Mouse (Mus musculus): ENCODE data around the gene Gclc. TPM values are rescaled to one million over a fixed set of nuclear protein-coding genes. Genes with fewer than 3 reads are reported as not detected.

Gclc gene
- polyA plus RNA-seq (2014; fragmentation: Nextera tagmentation; extraction: Ambion mirVana) = 17.2 and 20.3 TPM in 2 replicates

- peak; percentile 93 for DNase-seq (ENCODE audit: low spot score)
Observed at GRCm38 (mm10) chr9:77753853-77754727, at the start of gene Gclc. TSS of gene Gclc (plus strand) at chr9:77754535.

GRCm38 (mm10) chr9:77706515-77706914 is 47.8 kb upstream of the Gclc start:
- H3K4me1 ChIP-seq (ENCODE audit: control insufficient read depth, insufficient read depth, low read length) = no peaks in the 10 kb centered on the region
- 85% methylated on average over 6 of the region's 6 CpGs for WGBS
- H3K27me3 ChIP-seq (replicated peaks; ENCODE audit: control insufficient read depth, insufficient read depth, low read length) = no peaks in the 10 kb centered on the region
- no peak overlapping the region for H3K4me3 ChIP-seq (ENCODE audit: low read depth, low read length)
- no peaks in the 10 kb centered on the region for H3K36me3 ChIP-seq (ENCODE audit: control insufficient read depth, insufficient read depth, low read length)
- no peak overlapping the region for H3K4me2 ChIP-seq (ENCODE audit: low read length)
- H3K9ac ChIP-seq (ENCODE audit: low read length) = no peak overlapping the region
- ATAC-seq (no peak), DNase-seq (ENCODE audit: low spot score) (no peak)
- no peak overlapping the region for H3K27ac ChIP-seq (ENCODE audit: low read depth, low read length)
- H3K9me3 ChIP-seq (replicated peaks; ENCODE audit: control insufficient read depth, low read length) = no peaks in the 10 kb centered on the region

More at GRCm38 (mm10) chr9:77753853-77754727, at the start of gene Gclc:
- H3K27ac ChIP-seq (ENCODE audit: low read depth, low read length) = peak within 1 kb of the TSS; percentile 84
- H3K36me3 ChIP-seq (ENCODE audit: control insufficient read depth, insufficient read depth, low read length) = no peaks in the 10 kb centered on the region
- H3K27me3 ChIP-seq (replicated peaks; ENCODE audit: control insufficient read depth, insufficient read depth, low read length) = no peaks in the 10 kb centered on the region
- peak within 1 kb of the TSS; percentile 88 for H3K9ac ChIP-seq (ENCODE audit: low read length)
- ATAC-seq = peak; percentile 83
- H3K4me2 ChIP-seq (ENCODE audit: low read length) = peak within 1 kb of the TSS; percentile 55
- peaks cover 13% of the 10 kb centered on the region for H3K4me1 ChIP-seq (ENCODE audit: control insufficient read depth, insufficient read depth, low read length)
- peak within 1 kb of the TSS; percentile 80 for H3K4me3 ChIP-seq (ENCODE audit: low read depth, low read length)
- no peaks in the 10 kb centered on the region for H3K9me3 ChIP-seq (replicated peaks; ENCODE audit: control insufficient read depth, low read length)
- 8% methylated on average over 45 of the region's 54 CpGs for WGBS

- ATAC-seq (no peak), DNase-seq (ENCODE audit: low spot score) (no peak)
- Histone ChIP-seq H3K9ac (ENCODE audit: low read length) (no peak overlapping the region), H3K36me3 (ENCODE audit: control insufficient read depth, insufficient read depth, low read length) (no peaks in the 10 kb centered on the region), H3K4me1 (ENCODE audit: control insufficient read depth, insufficient read depth, low read length) (no peaks in the 10 kb centered on the region), H3K9me3 (replicated peaks; ENCODE audit: control insufficient read depth, low read length) (no peaks in the 10 kb centered on the region), H3K27me3 (replicated peaks; ENCODE audit: control insufficient read depth, insufficient read depth, low read length) (no peaks in the 10 kb centered on the region), H3K27ac (ENCODE audit: low read depth, low read length) (no peak overlapping the region), H3K4me2 (ENCODE audit: low read length) (no peak overlapping the region), H3K4me3 (ENCODE audit: low read depth, low read length) (no peak overlapping the region)
- WGBS = 79% methylated on average over 9 of the region's 9 CpGs
Observed at GRCm38 (mm10) chr9:77707433-77708139, 46.7 kb upstream of the Gclc start.

- 68% methylated on average over 5 of the region's 5 CpGs for WGBS
- DNase-seq (ENCODE audit: low spot score) = no peak
- ATAC-seq = no peak
- Histone ChIP-seq H3K4me1 (ENCODE audit: control insufficient read depth, insufficient read depth, low read length) (no peaks in the 10 kb centered on the region), H3K27me3 (replicated peaks; ENCODE audit: control insufficient read depth, insufficient read depth, low read length) (no peaks in the 10 kb centered on the region), H3K9ac (ENCODE audit: low read length) (no peak overlapping the region), H3K4me3 (ENCODE audit: low read depth, low read length) (no peak overlapping the region), H3K4me2 (ENCODE audit: low read length) (no peak overlapping the region), H3K27ac (ENCODE audit: low read depth, low read length) (no peak overlapping the region), H3K9me3 (replicated peaks; ENCODE audit: control insufficient read depth, low read length) (no peaks in the 10 kb centered on the region), H3K36me3 (ENCODE audit: control insufficient read depth, insufficient read depth, low read length) (no peaks in the 10 kb centered on the region)
Observed at GRCm38 (mm10) chr9:77708950-77709349, 45.4 kb upstream of the Gclc start.

- WGBS = 91% methylated on average over 5 of the region's 5 CpGs
- ATAC-seq = no peak
- H3K27ac ChIP-seq (ENCODE audit: low read depth, low read length) = no peak overlapping the region
- no peak overlapping the region for H3K9ac ChIP-seq (ENCODE audit: low read length)
- no peaks in the 10 kb centered on the region for H3K27me3 ChIP-seq (replicated peaks; ENCODE audit: control insufficient read depth, insufficient read depth, low read length)
- no peaks in the 10 kb centered on the region for H3K36me3 ChIP-seq (ENCODE audit: control insufficient read depth, insufficient read depth, low read length)
- no peak overlapping the region for H3K4me2 ChIP-seq (ENCODE audit: low read length)
- no peak overlapping the region for H3K4me3 ChIP-seq (ENCODE audit: low read depth, low read length)
- no peaks in the 10 kb centered on the region for H3K4me1 ChIP-seq (ENCODE audit: control insufficient read depth, insufficient read depth, low read length)
- no peaks in the 10 kb centered on the region for H3K9me3 ChIP-seq (replicated peaks; ENCODE audit: control insufficient read depth, low read length)
- no peak for DNase-seq (ENCODE audit: low spot score)
Observed at GRCm38 (mm10) chr9:77711021-77711569, 43.2 kb upstream of the Gclc start.

- Histone ChIP-seq H3K27me3 (replicated peaks; ENCODE audit: control insufficient read depth, insufficient read depth, low read length) (no peaks in the 10 kb centered on the region), H3K9me3 (replicated peaks; ENCODE audit: control insufficient read depth, low read length) (no peaks in the 10 kb centered on the region), H3K9ac (ENCODE audit: low read length) (no peak overlapping the region), H3K27ac (ENCODE audit: low read depth, low read length) (no peak overlapping the region), H3K4me2 (ENCODE audit: low read length) (no peak overlapping the region), H3K4me3 (ENCODE audit: low read depth, low read length) (no peak overlapping the region), H3K4me1 (ENCODE audit: control insufficient read depth, insufficient read depth, low read length) (no peaks in the 10 kb centered on the region), H3K36me3 (ENCODE audit: control insufficient read depth, insufficient read depth, low read length) (no peaks in the 10 kb centered on the region)
- ATAC-seq (no peak), DNase-seq (ENCODE audit: low spot score) (no peak)
- WGBS = 85% methylated on average over 3 of the region's 3 CpGs
Observed at GRCm38 (mm10) chr9:77712816-77713215, 41.5 kb upstream of the Gclc start.

GRCm38 (mm10) chr9:77713301-77713700 is 41.0 kb upstream of the Gclc start:
- no peak overlapping the region for H3K27ac ChIP-seq (ENCODE audit: low read depth, low read length)
- no peaks in the 10 kb centered on the region for H3K27me3 ChIP-seq (replicated peaks; ENCODE audit: control insufficient read depth, insufficient read depth, low read length)
- no peaks in the 10 kb centered on the region for H3K36me3 ChIP-seq (ENCODE audit: control insufficient read depth, insufficient read depth, low read length)
- ATAC-seq = no peak
- H3K9me3 ChIP-seq (replicated peaks; ENCODE audit: control insufficient read depth, low read length) = no peaks in the 10 kb centered on the region
- no peak overlapping the region for H3K9ac ChIP-seq (ENCODE audit: low read length)
- DNase-seq (ENCODE audit: low spot score) = no peak
- 86% methylated on average over 5 of the region's 5 CpGs for WGBS
- H3K4me1 ChIP-seq (ENCODE audit: control insufficient read depth, insufficient read depth, low read length) = no peaks in the 10 kb centered on the region
- no peak overlapping the region for H3K4me2 ChIP-seq (ENCODE audit: low read length)
- H3K4me3 ChIP-seq (ENCODE audit: low read depth, low read length) = no peak overlapping the region

- ATAC-seq (no peak), DNase-seq (ENCODE audit: low spot score) (no peak)
- Histone ChIP-seq H3K4me3 (ENCODE audit: low read depth, low read length) (no peak overlapping the region), H3K27ac (ENCODE audit: low read depth, low read length) (no peak overlapping the region), H3K27me3 (replicated peaks; ENCODE audit: control insufficient read depth, insufficient read depth, low read length) (no peaks in the 10 kb centered on the region), H3K4me2 (ENCODE audit: low read length) (no peak overlapping the region), H3K9ac (ENCODE audit: low read length) (no peak overlapping the region), H3K36me3 (ENCODE audit: control insufficient read depth, insufficient read depth, low read length) (no peaks in the 10 kb centered on the region), H3K4me1 (ENCODE audit: control insufficient read depth, insufficient read depth, low read length) (no peaks in the 10 kb centered on the region), H3K9me3 (replicated peaks; ENCODE audit: control insufficient read depth, low read length) (no peaks in the 10 kb centered on the region)
- WGBS = 96% methylated on average over 2 of the region's 2 CpGs
Observed at GRCm38 (mm10) chr9:77715262-77715661, 39.1 kb upstream of the Gclc start.

Measured in forebrain, embryonic 14.5 days (tissue).